Mouse (Mus musculus): ENCODE data around the gene Cd302.

- no peak for TF ChIP-seq CTCF (IDR thresholded peaks at IDR 0.05; ENCODE audit: insufficient read depth, low read length)
- TF ChIP-seq POLR2A (IDR thresholded peaks at IDR 0.05; ENCODE audit: borderline replicate concordance, extremely low read depth, low read depth, low read length) = no peak
Observed at GRCm38 (mm10) chr2:60212488-60212887, 71.8 kb downstream of the Cd302 start.
